Mouse (Mus musculus): Measurements from ENCODE around the gene Cpa2. TPM values are rescaled to one million over a fixed set of nuclear protein-coding genes. Genes with fewer than 3 reads are reported as not detected.

The Cpa2 gene
- polyA plus RNA-seq, 1 experiment from 2014 or later, result 765 TPM

Other genes starting within 250 kb of the Cpa2 start
- 41.9 and 44.0 TPM in 2 replicates for gene Ube2h, start 237.0 kb upstream of the Cpa2 start, polyA plus RNA-seq (2015; fragmentation: Nextera tagmentation; extraction: Ambion mirVana)
- 40.2 and 43.5 TPM in 2 replicates for gene Zc3hc1, start 150.6 kb upstream of the Cpa2 start, polyA plus RNA-seq (2015; fragmentation: Nextera tagmentation; extraction: Ambion mirVana)
- 16.8 and 20.8 TPM in 2 replicates for gene Klhdc10, start 139.7 kb upstream of the Cpa2 start, polyA plus RNA-seq (2015; fragmentation: Nextera tagmentation; extraction: Ambion mirVana)
- 28.5 and 33.7 TPM in 2 replicates for gene Tmem209, start 31.8 kb upstream of the Cpa2 start, polyA plus RNA-seq (2015; fragmentation: Nextera tagmentation; extraction: Ambion mirVana)
- 0.09 TPM in 1 of 2 replicates, not detected in the other for gene Ssmem1, start 31.7 kb upstream of the Cpa2 start, polyA plus RNA-seq (2015; fragmentation: Nextera tagmentation; extraction: Ambion mirVana)
- 0.83 TPM in 2 replicates for gene Cpa4, start 26.8 kb downstream of the Cpa2 start, polyA plus RNA-seq (2015; fragmentation: Nextera tagmentation; extraction: Ambion mirVana)
- 0.14 and 0.21 TPM in 2 replicates for gene Cpa5, start 69.4 kb downstream of the Cpa2 start, polyA plus RNA-seq (2015; fragmentation: Nextera tagmentation; extraction: Ambion mirVana)
- gene Cpa1, start 97.6 kb downstream of the Cpa2 start, polyA plus RNA-seq (2015; fragmentation: Nextera tagmentation; extraction: Ambion mirVana), result 732 and 1,077 TPM in 2 replicates
- gene Cep41, start 152.2 kb downstream of the Cpa2 start, polyA plus RNA-seq (2015; fragmentation: Nextera tagmentation; extraction: Ambion mirVana), result 10.0 and 11.5 TPM in 2 replicates
- 780 and 950 TPM in 2 replicates for gene Mest, start 182.0 kb downstream of the Cpa2 start, polyA plus RNA-seq (2015; fragmentation: Nextera tagmentation; extraction: Ambion mirVana)

All from stomach, embryonic 15.5 days (tissue).